Mouse (Mus musculus): ENCODE measurements around the gene Atf2. TPM values are rescaled to one million over a fixed set of nuclear protein-coding genes. Genes with fewer than 3 reads are reported as not detected.
A peak's percentile ranks its signal among the peaks of the same experiment; 100 is the strongest.

Atf2 gene
- total RNA-seq, 2 experiments from 2014 or later = 163 to 167 TPM

- no peak overlapping the region for H3K27ac ChIP-seq
- intact Hi-C loops (cut with DNase I) = no loop called here
- no peak for TF ChIP-seq CTCF (IDR thresholded peaks at IDR 0.05)
- no peak overlapping the region for H3K4me3 ChIP-seq
- no peak for DNase-seq (ENCODE audit: extremely low spot score in 1 of 2, low spot score in 2 of 2)
Measured at GRCm38 (mm10) chr2:73790332-73790731, 102.1 kb downstream of the Atf2 start.

GRCm38 (mm10) chr2:73788395-73788794 lies 104.0 kb downstream of the Atf2 start:
- intact Hi-C loops (cut with DNase I) = no loop called here
- Histone ChIP-seq H3K4me3 (no peak overlapping the region), H3K27ac (no peak overlapping the region)
- no peak for TF ChIP-seq CTCF (IDR thresholded peaks at IDR 0.05)
- DNase-seq (ENCODE audit: extremely low spot score in 1 of 2, low spot score in 2 of 2) = no peak

GRCm38 (mm10) chr2:73782371-73782905 lies 110.0 kb downstream of the Atf2 start:
- DNase-seq (ENCODE audit: extremely low spot score in 1 of 2, low spot score in 2 of 2) = no peak
- Histone ChIP-seq H3K27ac (no peak overlapping the region), H3K4me3 (no peak overlapping the region)
- intact Hi-C loops (cut with DNase I) = no loop called here
- TF ChIP-seq CTCF (IDR thresholded peaks at IDR 0.05) = no peak

GRCm38 (mm10) chr2:73780321-73781010 lies 112.0 kb downstream of the Atf2 start:
- no peak for TF ChIP-seq CTCF (IDR thresholded peaks at IDR 0.05)
- H3K27ac ChIP-seq = no peak overlapping the region
- no peak for DNase-seq (ENCODE audit: extremely low spot score in 1 of 2, low spot score in 2 of 2)
- H3K4me3 ChIP-seq = no peak overlapping the region
- intact Hi-C loops (cut with DNase I) = no loop called here

- no peak overlapping the region for H3K4me3 ChIP-seq
- no peak for TF ChIP-seq CTCF (IDR thresholded peaks at IDR 0.05)
- intact Hi-C loops (cut with DNase I) = loop anchor here (5.0 to 10.0 kb wide), 2 partner anchors 113 to 215 kb away; partner anchors contain the start of gene Atf2
- no peak overlapping the region for H3K27ac ChIP-seq
- DNase-seq (ENCODE audit: extremely low spot score in 1 of 2, low spot score in 2 of 2) = no peak
Measured at GRCm38 (mm10) chr2:73779796-73780195, 112.6 kb downstream of the Atf2 start.

- no peak overlapping the region for H3K27ac ChIP-seq
Measured at GRCm38 (mm10) chr2:73779016-73779595, 113.3 kb downstream of the Atf2 start.

GRCm38 (mm10) chr2:73776936-73777335 lies 115.5 kb downstream of the Atf2 start:
- no peak for TF ChIP-seq CTCF (IDR thresholded peaks at IDR 0.05)
- intact Hi-C loops (cut with DNase I) = loop anchor here (5.0 to 10.0 kb wide), 2 partner anchors 115 to 218 kb away; partner anchors contain the start of gene Atf2
- Histone ChIP-seq H3K4me3 (no peak overlapping the region), H3K27ac (no peak overlapping the region)
- no peak for DNase-seq (ENCODE audit: extremely low spot score in 1 of 2, low spot score in 2 of 2)

More at GRCm38 (mm10) chr2:73779016-73779595, 113.3 kb downstream of the Atf2 start:
- no peak overlapping the region for H3K4me3 ChIP-seq
- no peak for DNase-seq (ENCODE audit: extremely low spot score in 1 of 2, low spot score in 2 of 2)
- intact Hi-C loops (cut with DNase I) = loop anchor here (5.0 to 10.0 kb wide), 2 partner anchors 113 to 216 kb away; partner anchors contain the start of gene Atf2
- TF ChIP-seq CTCF (IDR thresholded peaks at IDR 0.05) = peak; percentile 25; the same call in 1 of the 2 replicates

GRCm38 (mm10) chr2:73775683-73776310 lies 116.6 kb downstream of the Atf2 start:
- intact Hi-C loops (cut with DNase I) = loop anchor here (5.0 to 10.0 kb wide), 2 partner anchors 117 to 219 kb away; partner anchors contain the start of gene Atf2
- H3K4me3 ChIP-seq = peak overlapping the region; percentile 93
- peak overlapping the region; percentile 87 for H3K27ac ChIP-seq
- no peak for DNase-seq (ENCODE audit: extremely low spot score in 1 of 2, low spot score in 2 of 2)
- no peak for TF ChIP-seq CTCF (IDR thresholded peaks at IDR 0.05)

GRCm38 (mm10) chr2:73774786-73775682 lies 117.4 kb downstream of the Atf2 start, which contains the start of gene Chn1:
TSS of gene Chn1 (minus strand) at chr2:73775346.
- TF ChIP-seq CTCF (IDR thresholded peaks at IDR 0.05) = no peak
- Histone ChIP-seq H3K4me3 (peak within 1 kb of the TSS; percentile 93), H3K27ac (peak within 1 kb of the TSS; percentile 87)
- peak; percentile 76 to 81 for DNase-seq (ENCODE audit: extremely low spot score in 1 of 2, low spot score in 2 of 2)
- intact Hi-C loops (cut with DNase I) = loop anchor here (5.0 to 10.0 kb wide), 2 partner anchors 117 to 220 kb away; partner anchors contain the start of gene Atf2

- intact Hi-C loops (cut with DNase I) = loop anchor here (10.0 kb wide), 1 partner anchor 222 kb away; no protein-coding TSS in a partner anchor
- Histone ChIP-seq H3K27ac (no peak overlapping the region), H3K4me3 (no peak overlapping the region)
- no peak for TF ChIP-seq CTCF (IDR thresholded peaks at IDR 0.05)
- DNase-seq (ENCODE audit: extremely low spot score in 1 of 2, low spot score in 2 of 2) = no peak
Measured at GRCm38 (mm10) chr2:73772945-73773344, 119.5 kb downstream of the Atf2 start.

- no peak for TF ChIP-seq CTCF (IDR thresholded peaks at IDR 0.05)
- H3K27ac ChIP-seq = no peak overlapping the region
- intact Hi-C loops (cut with DNase I) = no loop called here
- DNase-seq (ENCODE audit: extremely low spot score in 1 of 2, low spot score in 2 of 2) = no peak
- H3K4me3 ChIP-seq = no peak overlapping the region
Measured at GRCm38 (mm10) chr2:73768669-73769068, 123.8 kb downstream of the Atf2 start.

Other genes with a start within 250 kb of the Atf2 start
- 1,000 to 10,000 TPM; 1,492 to 1,637 TPM for gene Chn1, start 117.3 kb downstream of the Atf2 start, total RNA-seq (2021)
- 100 to 1,000 TPM; 473 to 508 TPM for gene Atp5g3, start 18.7 kb upstream of the Atf2 start, total RNA-seq (2021)